Mouse (Mus musculus) left cerebral cortex, adult 18-20 months (tissue): ENCODE results near the gene Parp1. TPM values are rescaled to one million over a fixed set of nuclear protein-coding genes. Genes with fewer than 3 reads are reported as not detected.

Experiments used
- DNase-seq, 2 experiments: peaks; one replicate each; pipeline ENCODE4 v3.0.0; 2021 to 2022; ENCODE audit warnings: low spot score in 2 of 2, mixed read lengths in 1 of 2
- long read RNA-seq, 2 experiments: library from polyadenylated mRNA; stranded (forward); transcript quantifications; one replicate each; pipeline ENCODE4 v2.0.0; 2021
- total RNA-seq, 2 experiments: library from RNA; stranded (reverse); gene quantifications; 2 replicates each; pipeline ENCODE4 v1.2.3; 2021

Gene Parp1
- 10 to 100 TPM; 81.9 to 88.2 TPM for total RNA-seq
- long read RNA-seq, experiment 1, transcript Parp1-201 (23 exons, 3,873 nt): major isoform, 50 of 79 reads
- long read RNA-seq, experiment 1, partial matches to known transcripts: 19 of 79 reads
- long read RNA-seq, experiment 1, other reads (novel, unspliced or antisense): 10 of 79 reads
- long read RNA-seq, experiment 2, transcript Parp1-201 (23 exons, 3,873 nt): major isoform, 26 of 57 reads
- long read RNA-seq, experiment 2, partial matches to known transcripts: 24 of 57 reads
- long read RNA-seq, experiment 2, other reads (novel, unspliced or antisense): 7 of 57 reads

DNA sequence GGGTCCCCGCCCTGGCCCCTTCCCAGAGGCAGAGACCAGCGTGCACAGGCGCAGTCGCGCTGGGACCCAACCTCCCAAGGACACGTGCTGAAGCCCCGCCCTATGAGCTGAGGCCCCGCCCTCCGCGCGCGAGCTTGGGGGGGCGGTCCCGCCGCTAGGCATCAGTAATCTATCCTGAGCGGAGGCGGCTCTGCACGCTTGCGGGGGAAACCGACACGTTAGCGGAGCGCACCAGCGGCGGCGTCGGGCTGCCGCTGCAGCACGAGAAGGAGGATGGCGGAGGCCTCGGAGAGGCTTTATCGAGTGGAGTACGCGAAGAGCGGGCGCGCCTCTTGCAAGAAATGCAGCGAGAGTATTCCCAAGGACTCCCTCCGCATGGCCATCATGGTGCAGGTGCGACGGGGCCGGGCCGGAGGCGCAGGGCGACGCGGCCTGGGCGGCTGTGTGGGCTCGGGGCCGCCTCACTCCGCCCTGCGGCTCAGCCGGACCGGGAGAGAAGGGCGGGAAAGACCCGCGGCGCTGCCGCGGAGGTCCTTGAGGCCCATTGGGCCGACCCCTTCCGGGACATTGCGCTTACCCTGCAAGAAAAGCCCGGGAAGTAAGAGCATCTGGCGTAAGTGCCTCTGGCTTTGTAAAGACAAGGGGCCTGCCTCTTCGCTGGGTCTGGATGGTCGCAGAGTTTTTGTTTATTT is at the start of gene Parp1:
Gene Parp1, plus strand, starts transcription at position 164 of the 692 bp plus-strand sequence.
- peak; percentile 94 to 96 for DNase-seq

DNA sequence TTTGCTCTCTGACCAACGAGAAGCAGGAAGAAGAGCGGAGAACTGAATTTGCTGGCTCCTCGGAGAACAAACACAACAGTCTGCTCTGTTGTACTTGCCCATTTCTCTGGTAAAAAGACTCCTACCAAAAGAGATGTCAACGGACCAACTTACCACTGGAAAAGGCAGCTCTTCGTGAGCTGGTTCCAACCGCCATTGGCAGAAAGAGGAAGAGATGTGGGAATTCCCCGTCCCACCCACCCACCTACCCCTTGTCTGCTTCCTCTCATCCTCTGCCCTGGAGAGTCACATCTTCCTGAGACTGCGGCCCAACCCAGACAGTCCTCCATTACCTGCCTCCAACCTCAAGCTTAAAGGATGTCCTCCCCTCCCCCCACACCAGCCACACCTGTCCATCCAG is 49.2 kb upstream of the Parp1 start:
- no peak for DNase-seq

- peak; percentile 80 to 89 for DNase-seq
Observed at GRCm38 (mm10) chr1:180520190-180520589, 48.5 kb upstream of the Parp1 start.

- no peak for DNase-seq
Observed at GRCm38 (mm10) chr1:180523320-180523719, 45.4 kb upstream of the Parp1 start.

- no peak for DNase-seq
Observed at GRCm38 (mm10) chr1:180525301-180525700, 43.4 kb upstream of the Parp1 start.

GRCm38 (mm10) chr1:180529847-180530246 is 38.9 kb upstream of the Parp1 start:
- DNase-seq: no peak

DNA sequence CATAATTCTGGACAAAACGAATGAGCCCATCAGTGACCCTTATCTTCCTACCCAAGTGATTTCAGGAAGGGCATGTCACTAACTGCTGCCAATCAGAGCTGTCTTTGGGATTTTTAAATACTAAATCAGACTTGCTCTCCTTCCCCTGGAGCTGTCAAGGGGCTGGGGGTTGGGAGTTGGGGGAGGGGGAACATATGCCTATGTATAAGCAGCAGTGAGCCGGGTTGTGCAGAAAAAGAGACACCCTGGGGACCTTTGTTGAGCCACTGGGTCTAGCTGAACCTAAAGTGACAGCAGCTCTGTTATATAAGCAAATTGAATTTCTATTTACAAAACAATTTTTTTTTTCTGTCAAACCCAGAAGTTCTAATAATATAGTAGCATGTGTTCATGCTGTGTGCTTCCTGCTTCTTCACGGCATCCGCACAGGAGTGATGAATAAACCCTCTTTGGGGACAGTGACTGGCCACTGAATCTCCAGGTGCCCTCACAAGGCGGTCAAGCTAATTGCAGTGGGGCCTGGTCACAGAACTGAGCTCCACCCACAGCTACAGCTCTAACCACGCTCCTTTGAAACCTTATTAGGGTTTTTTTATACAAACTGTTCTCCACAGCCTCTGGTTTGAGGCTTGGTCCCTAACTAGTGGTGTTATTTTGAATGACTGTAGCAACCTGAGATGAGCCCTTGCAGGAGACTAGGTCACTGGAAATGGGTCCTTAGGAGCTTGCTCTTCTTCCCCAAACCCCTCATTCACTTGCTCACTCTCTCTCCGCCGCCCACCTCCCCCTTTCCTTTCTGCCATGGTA is 38.1 kb upstream of the Parp1 start:
- DNase-seq: no peak

GRCm38 (mm10) chr1:180532671-180533070 is 36.1 kb upstream of the Parp1 start:
- DNase-seq: no peak

DNA sequence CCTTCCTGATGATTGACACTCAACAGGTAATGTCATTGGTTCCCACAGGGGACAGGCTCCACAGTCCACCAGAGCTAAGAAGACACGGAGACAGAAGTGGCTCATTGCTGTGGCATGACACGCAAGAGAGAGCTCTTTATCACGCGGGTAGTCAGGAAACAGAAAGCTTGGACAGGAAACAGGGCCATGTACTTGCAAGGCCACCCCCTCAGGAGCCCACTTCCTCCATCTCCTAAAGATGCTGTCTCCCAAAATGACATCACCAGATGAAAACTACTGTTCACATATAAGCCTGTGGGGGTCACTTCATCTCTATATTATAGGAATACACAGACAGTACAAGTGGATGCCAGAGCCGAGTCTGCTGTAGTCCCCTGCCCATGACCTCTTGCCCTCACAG is 32.0 kb upstream of the Parp1 start:
- DNase-seq: no peak

GRCm38 (mm10) chr1:180541251-180541650 is 27.5 kb upstream of the Parp1 start:
- no peak for DNase-seq

DNA sequence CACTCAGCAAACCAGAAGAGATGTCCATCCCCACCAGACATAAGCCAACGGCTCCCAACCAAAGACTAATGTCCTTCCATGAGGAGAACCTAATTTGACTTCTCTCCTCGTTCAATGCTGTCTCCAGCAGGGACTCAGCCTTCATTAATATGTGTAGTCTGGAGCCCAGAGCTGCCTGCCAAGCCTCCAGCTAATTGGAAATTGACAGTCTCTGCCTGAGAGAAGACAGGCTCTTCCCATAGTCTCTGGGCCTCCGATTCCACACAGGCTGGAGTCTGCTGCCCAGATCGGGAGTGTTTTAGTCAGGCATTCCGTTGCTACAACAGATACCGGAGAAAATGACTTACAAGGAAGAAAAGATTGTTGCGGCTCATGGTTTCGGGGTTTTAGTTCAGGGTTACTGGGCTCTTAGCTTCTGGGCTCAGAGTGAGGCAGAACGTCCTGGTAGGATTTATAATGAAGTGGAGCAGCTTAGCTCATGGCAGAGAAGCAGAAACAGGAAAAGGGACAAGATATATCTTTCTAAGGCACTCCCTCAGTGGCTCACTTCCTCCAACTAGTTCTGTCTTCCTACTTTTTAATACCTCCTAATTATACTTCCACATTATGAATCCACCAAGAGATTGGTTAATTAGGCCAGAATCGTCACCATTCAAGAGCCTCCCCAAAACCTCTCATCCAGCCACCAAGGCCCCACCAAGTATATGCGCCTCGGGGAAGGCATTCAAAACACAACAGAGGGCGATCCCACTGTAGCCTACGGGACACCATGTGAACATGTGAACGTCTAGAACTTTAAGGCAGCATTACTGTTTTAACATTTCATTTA is 26.6 kb upstream of the Parp1 start:
- DNase-seq: no peak

DNA sequence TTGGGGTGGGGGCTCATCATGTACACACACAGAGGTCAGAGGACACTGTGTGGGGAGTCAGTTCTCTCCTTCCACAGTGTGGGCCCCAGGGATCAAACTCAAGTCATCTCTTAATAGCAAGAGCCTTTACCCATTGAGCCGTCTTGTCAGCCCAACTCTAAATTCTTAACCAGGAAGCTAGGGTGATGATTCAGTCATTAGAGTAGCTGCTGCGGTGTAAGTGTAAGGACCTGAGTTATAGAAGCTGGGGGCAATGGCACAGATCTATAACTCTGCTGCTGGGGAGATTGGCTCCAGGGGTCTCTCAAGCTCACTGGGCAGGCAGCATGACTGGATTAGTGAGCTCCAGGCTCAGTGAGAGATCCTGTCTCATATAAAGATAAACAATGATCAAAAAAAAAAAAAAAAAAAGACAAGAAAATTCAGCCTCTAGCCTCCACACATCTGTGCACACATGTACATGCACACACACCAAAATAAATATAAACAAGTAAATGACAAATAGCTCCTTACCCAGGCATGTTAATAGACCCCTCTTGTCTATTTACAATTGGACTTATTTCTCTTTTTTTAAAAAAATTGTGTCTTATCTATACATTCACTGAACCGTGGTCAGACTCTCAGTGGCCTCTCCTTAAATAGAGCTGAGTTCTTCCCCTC is 25.9 kb upstream of the Parp1 start:
- no peak for DNase-seq

DNA sequence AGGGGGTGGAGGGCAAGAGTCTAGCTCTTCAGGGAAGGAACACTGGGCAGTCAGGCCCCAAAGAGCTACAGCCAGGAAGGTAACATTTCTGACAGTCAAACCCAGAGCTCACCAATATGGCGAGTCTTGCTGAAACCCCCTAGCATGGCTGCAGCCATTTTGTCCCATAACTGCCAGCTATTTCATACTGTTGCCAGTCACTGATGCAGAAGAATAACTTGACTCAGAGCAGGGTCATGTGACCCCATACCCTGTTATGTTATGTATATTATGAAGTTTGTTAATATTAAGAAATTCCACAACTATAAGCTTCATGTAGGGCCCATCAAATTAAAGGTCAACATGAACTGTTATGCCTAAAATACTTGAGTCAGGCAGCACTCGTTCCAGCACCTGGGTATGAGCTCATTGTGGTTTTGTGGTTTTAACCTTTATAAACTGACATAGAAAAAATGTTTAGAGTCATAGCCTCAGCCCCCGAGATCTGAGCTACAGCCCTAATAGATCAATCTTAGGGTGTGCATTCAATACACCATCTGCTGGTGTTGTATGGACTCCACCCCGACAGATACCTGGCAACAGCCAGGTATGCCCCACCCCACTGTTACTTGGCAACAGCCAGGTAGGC is 22.7 kb upstream of the Parp1 start:
- no peak for DNase-seq

DNA sequence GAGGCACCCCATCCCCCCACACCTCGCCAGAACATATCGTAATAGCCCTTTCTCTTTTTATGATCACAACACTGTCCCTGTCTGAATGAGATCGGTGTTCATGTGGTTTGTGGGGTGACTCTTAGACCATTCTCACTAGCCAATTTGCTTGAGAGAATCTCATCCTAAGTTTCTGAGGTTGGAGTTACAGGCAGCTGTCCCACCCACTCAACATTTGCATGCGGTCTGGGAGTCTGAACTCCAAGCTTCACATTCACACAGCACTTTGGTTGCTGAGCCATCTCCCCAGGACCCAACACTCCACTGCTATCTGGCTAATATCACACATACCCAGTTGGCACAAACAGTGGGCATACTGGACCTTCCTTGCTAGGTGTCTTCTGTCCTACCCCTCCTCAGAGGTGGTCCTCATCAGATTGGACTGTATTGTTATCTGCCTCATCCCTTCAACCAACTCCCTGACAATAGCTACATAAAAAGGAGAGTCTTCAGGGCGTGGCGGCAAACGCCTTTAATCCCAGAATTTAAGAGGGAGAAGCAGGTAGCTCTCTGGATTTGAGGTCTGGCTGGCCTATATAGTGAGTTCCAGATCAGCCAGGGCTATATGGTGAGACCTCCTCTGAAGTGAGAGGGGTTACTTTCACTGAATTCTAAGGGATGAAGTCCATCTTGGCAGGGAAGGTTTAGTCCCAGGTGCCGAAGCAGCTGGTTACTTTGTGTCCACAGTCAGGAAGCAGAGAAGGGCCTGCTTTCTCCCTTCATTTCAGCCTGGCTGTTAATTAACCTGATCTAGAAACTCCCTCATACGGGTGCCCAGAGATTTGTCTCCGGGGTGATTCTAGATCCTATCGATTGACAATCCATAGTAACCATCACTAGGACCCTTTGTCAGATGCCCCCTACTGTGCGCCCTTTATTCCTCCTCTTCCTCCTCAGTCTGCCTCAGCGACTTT is 21.6 kb upstream of the Parp1 start:
- DNase-seq: no peak

DNA sequence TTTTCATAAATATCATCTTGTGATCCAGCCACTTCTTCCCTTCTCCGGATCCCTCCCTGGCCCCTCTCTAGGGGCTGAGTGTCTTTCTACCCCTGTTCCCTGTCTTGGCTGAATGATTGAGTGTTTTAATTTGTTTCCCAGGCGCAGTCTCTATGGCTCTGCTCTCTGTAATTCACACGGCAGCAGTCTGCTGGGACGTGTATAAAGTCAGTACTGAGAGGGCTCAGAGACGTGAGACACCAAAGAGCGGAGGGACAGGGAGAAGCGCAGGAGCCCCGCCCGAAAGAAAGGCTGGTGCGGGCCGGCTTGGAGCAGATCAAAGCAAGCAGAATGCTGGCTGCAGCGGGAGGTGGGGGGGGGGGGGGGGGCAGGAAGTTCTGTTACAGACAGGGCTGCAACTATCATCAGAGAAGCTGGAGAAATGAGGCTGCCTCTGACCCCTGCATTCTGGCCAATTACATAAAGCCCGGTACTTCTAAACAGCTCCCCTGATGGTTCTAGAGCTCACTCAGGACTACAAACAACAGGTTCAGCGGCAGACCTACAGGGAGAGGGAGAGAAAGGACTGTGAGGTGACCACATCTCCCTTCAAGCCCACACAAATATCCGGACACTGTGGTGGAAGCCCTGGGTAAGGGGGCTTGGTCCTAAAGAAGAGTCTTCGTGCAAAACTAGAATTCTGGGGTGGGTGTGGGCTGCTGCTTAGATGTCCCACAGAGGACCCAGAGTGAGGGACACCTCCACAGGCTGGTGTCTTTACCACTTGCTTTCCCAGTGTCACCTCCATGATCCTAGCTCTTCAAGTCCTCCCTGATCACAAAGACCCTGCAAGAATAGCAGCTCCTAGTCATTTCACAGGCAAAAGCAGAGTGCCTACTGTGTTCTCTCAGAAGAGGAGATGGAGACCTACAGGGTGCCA is 20.7 kb upstream of the Parp1 start:
- no peak for DNase-seq

DNA sequence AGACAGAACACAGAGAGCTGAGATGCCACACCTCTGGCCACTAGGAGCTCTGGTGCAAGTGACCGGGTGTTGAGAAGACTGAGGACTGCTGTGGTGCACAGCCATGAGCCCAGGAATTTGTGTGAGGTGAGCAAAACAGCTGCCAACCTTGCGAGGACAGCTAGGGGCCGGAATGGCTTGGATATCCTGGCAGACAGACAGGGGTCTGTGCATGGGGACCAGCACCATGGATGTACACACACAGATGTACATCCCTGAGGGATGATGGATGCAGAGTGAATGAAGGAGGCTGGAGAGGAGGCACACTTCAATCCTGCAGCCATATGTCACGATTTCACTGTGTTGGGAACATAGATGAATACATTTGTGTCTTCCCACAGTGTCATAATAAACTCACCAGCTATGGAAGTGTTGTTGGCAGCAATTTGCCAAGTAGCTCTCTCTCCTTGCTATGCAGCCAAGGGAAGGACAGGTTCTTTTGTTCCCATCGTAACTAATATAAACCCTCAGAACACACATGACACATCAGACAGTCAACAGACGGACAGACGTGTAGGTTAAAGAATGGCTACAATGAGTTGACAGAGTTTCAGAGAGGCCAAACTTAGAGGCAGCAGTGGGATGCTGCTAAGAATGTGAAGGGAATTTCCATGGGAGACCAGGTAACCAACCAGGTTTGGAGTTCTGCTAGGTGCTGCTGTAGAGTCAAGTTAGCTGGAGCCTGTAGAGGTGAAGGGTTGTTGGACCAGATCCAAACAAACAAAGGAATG is 19.0 kb upstream of the Parp1 start:
- peak; percentile 43 to 54 for DNase-seq

DNA sequence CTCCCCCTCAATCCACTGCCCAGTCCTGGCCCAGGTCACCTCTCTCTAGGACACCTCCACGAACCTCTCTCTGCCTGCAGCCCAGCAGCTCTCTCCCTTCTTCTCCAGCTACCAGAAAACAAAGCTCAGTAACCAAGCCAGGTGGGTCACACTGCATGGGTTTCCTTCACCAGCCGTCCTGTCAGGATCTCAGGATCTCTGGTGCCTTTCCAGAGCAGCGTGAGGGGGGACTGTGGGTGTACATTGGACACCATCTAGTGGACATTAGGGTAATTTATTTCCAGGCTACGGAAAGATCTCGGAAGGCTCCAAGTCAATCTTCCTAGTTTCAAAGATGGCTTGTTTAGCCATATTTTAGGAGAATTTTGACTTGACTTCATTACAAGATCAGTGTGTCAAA is 18.0 kb upstream of the Parp1 start:
- no peak for DNase-seq
